Mouse (Mus musculus) liver, embryonic 14.5 days (tissue): Measurements from ENCODE around the gene Hmx3. TPM values are rescaled to one million over a fixed set of nuclear protein-coding genes. Genes with fewer than 3 reads are reported as not detected.
A peak's percentile ranks its signal among the peaks of the same experiment; 100 is the strongest.

Experiments used
- ATAC-seq: fragments of 200-750 bp; cut with Nextera tagmentation; 2 replicates; pipeline ENCODE4 v1.8.0; 2017; ENCODE audit warnings: moderate number of reproducible peaks, mild to moderate bottlenecking, moderate library complexity; ENCODE audit not compliant: insufficient read depth
- DNase-seq, 3 experiments: peaks; one replicate each; pipeline ENCODE4 v3.0.0-alpha.2; 2012 to 2013; ENCODE audit warnings: low read depth in 3 of 3, low spot score in 3 of 3
- H3K27ac ChIP-seq: fragments of 300-500 bp; sonication (generic); 2 replicates; pipeline ENCODE4 v1.5.1; 2014; ENCODE audit warnings: moderate library complexity, mild to moderate bottlenecking, control low read depth, inconsistent platforms
- H3K27me3 ChIP-seq: fragments of 300-500 bp; sonication (generic); 2 replicates; pipeline ENCODE4 v1.6.1; 2014; ENCODE audit warnings: mild to moderate bottlenecking, low read length, moderate library complexity; ENCODE audit not compliant: control insufficient read depth, insufficient read depth
- H3K36me3 ChIP-seq: fragments of 300-500 bp; sonication (generic); replicated peaks from 2 replicates; pipeline ENCODE4 v1.6.1; 2014; ENCODE audit warnings: low read depth; ENCODE audit not compliant: control insufficient read depth, insufficient read depth
- H3K4me1 ChIP-seq, 2 experiments: fragments of 200-500 bp in 1 of 2; fragments of 300-500 bp in 1 of 2; sonication (generic) in 1 of 2; replicated peaks; 2 replicates each; pipeline ENCODE4 v1.6.1; 2012 to 2014; ENCODE audit warnings: antibody characterized with exemption in 1 of 2, inconsistent platforms in 1 of 2, low read length in 1 of 2; ENCODE audit not compliant: control insufficient read depth in 2 of 2, insufficient read depth in 2 of 2
- H3K4me2 ChIP-seq: fragments of 300-500 bp; sonication (generic); 2 replicates; pipeline ENCODE4 v1.6.1; 2014; ENCODE audit warnings: low read depth, mild to moderate bottlenecking, control low read depth, moderate library complexity
- H3K4me3 ChIP-seq, 2 experiments: fragments of 200-500 bp in 1 of 2; fragments of 300-500 bp in 1 of 2; sonication (generic) in 1 of 2; 2 replicates each; pipeline ENCODE4 v1.5.1; 2012 to 2014; ENCODE audit warnings: low read depth in 2 of 2, low read length in 2 of 2, mild to moderate bottlenecking in 2 of 2, control low read depth in 1 of 2, inconsistent platforms in 1 of 2, moderate library complexity in 1 of 2; ENCODE audit not compliant: insufficient read depth in 1 of 2
- H3K9ac ChIP-seq: fragments of 300-500 bp; sonication (generic); replicated peaks from 2 replicates; pipeline ENCODE4 v1.6.1; 2014; ENCODE audit warnings: mild to moderate bottlenecking, control low read depth, moderate library complexity
- H3K9me3 ChIP-seq: fragments of 300-500 bp; sonication (generic); 2 replicates; pipeline ENCODE4 v1.6.1; 2016; ENCODE audit warnings: low read length, mixed read lengths; ENCODE audit not compliant: control insufficient read depth
- CTCF ChIP-seq: IDR thresholded peaks from 2 replicates; pipeline ENCODE4 v1.5.1; 2016; ENCODE audit warnings: antibody characterized with exemption, low read depth, control low read depth
- EP300 ChIP-seq: IDR thresholded peaks from 2 replicates; pipeline ENCODE4 v1.6.1; 2016; ENCODE audit warnings: antibody characterized with exemption, low read depth
- WGBS: fragments of 180-500 bp; shearing (Covaris S2); extraction: QIAGEN DNeasy Blood & Tissue Kit; methylation state at CpG from one replicate; pipeline ENCODE4 v1.1.7; 2014; ENCODE audit not compliant: insufficient replicate concordance; 5-methylcytosine and 5-hydroxymethylcytosine counted together
- polyA plus RNA-seq, 2 experiments: library from polyadenylated mRNA; depleted of rRNA in 1 of 2; stranded (reverse) in 1 of 2; unstranded in 1 of 2; fragments of >200 nt; fragmentation: Nextera tagmentation in 1 of 2; extraction: Ambion mirVana in 1 of 2; gene quantifications; 2 replicates each; pipeline versions ENCODE4 v1.2.1 to v1.2.3; 2012 to 2014

The Hmx3 gene
- not detected in 2 replicates for polyA plus RNA-seq (2012; rRNA removed)
- not detected in 2 replicates for polyA plus RNA-seq (2014; fragmentation: Nextera tagmentation; extraction: Ambion mirVana)

DNA sequence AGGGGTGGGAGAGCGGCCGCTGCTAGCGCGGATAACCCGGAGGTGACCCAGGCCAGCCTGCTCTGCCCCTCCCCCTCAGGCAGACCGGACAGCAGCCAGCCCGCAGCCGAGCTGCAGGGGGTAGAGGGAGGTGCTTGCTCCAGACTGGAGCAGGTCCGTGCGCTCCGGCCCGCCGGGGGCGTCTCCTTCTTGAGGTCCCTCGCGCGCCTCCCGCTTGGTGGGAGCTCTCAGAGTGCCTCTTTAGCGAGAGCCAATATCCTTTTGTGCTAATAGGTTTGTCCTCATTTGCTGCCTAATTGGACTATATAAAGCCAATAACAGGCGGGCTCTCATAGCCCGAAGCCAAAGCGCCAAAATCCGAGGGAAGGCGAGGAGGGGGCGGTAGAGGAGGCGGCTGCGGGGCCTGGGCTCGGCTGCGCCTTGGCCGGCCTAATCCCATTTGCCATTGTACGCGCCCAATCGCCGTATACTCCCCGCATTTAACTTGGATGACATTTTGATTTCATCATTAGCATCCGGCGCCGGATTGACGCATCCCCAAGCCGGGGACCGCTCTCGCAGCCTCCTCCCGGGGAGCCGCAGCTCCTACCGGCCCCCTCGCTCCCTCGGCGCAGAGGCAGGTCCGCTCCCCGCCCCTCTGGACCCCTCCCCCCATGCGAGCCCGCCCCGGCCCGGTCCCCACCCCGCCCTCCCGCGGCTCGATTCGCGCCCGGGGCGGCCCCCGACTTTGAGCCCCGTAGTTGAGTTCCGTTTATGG, at the start of gene Hmx3:
Hmx3 (plus strand) TSS at position 753 of the 757 bp plus-strand sequence.
- under 1% methylated on average over 62 of the region's 65 CpGs for WGBS
- Histone ChIP-seq H3K27ac (no peak within 1 kb of the TSS), H3K4me3 (peak within 1 kb of the TSS in 1 of 2 experiments; percentile 26; a peak in 2 of 4 replicates), H3K4me2 (peak within 1 kb of the TSS; percentile 31; the same call in 1 of the 2 replicates), H3K9ac (no peak within 1 kb of the TSS), H3K4me1 (no peaks in the 10 kb centered on the region), H3K9me3 (no peaks in the 10 kb centered on the region), H3K27me3 (peaks cover 77% of the 10 kb centered on the region), H3K36me3 (no peaks in the 10 kb centered on the region)
- DNase-seq (no peak), ATAC-seq (no peak)
- TF ChIP-seq CTCF: no peak
- no peak for TF ChIP-seq EP300

DNA sequence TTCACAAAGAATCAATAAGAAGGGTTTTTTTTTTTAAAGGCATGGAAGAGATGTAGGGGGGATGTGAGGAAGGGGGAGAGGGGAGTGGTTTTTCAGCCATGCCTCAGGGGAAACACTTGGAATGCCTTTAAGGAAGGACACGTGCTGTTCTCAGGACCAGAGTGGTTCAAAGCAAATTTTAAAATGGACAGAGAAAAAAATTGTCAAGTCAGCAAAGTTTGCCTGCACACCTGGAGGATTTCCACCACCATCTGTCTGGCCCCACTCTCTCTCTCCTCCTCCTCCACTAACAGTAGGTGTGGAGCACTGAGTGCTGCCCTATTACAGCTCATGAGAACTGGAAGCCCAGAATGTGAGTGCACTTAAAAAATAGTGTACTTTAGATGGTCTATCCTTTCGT, 38.9 kb upstream of the Hmx3 start:
- H3K4me3 ChIP-seq: no peak overlapping the region
- TF ChIP-seq EP300: no peak
- TF ChIP-seq CTCF: no peak
- H3K4me2 ChIP-seq: no peak overlapping the region
- no peaks in the 10 kb centered on the region for H3K27me3 ChIP-seq
- H3K27ac ChIP-seq: no peak overlapping the region
- no peak overlapping the region for H3K9ac ChIP-seq
- DNase-seq: no peak
- H3K36me3 ChIP-seq: no peaks in the 10 kb centered on the region
- H3K4me1 ChIP-seq: no peaks in the 10 kb centered on the region
- WGBS: 36% methylated on average over 2 of the region's 2 CpGs
- no peak for ATAC-seq
- no peaks in the 10 kb centered on the region for H3K9me3 ChIP-seq

GRCm38 (mm10) chr7:131539979-131540378, 2.7 kb upstream of the Hmx3 start:
- Histone ChIP-seq H3K36me3 (no peaks in the 10 kb centered on the region), H3K9me3 (no peaks in the 10 kb centered on the region), H3K4me3 (no peak overlapping the region), H3K9ac (no peak overlapping the region), H3K4me2 (no peak overlapping the region), H3K4me1 (no peaks in the 10 kb centered on the region), H3K27ac (no peak overlapping the region), H3K27me3 (peaks cover 54% of the 10 kb centered on the region)
- WGBS: under 1% methylated on average over 7 of the region's 7 CpGs
- ATAC-seq (no peak), DNase-seq (peak; percentile 19 to 30 (median 27))
- TF ChIP-seq CTCF (peak; percentile 78), EP300 (no peak)

DNA sequence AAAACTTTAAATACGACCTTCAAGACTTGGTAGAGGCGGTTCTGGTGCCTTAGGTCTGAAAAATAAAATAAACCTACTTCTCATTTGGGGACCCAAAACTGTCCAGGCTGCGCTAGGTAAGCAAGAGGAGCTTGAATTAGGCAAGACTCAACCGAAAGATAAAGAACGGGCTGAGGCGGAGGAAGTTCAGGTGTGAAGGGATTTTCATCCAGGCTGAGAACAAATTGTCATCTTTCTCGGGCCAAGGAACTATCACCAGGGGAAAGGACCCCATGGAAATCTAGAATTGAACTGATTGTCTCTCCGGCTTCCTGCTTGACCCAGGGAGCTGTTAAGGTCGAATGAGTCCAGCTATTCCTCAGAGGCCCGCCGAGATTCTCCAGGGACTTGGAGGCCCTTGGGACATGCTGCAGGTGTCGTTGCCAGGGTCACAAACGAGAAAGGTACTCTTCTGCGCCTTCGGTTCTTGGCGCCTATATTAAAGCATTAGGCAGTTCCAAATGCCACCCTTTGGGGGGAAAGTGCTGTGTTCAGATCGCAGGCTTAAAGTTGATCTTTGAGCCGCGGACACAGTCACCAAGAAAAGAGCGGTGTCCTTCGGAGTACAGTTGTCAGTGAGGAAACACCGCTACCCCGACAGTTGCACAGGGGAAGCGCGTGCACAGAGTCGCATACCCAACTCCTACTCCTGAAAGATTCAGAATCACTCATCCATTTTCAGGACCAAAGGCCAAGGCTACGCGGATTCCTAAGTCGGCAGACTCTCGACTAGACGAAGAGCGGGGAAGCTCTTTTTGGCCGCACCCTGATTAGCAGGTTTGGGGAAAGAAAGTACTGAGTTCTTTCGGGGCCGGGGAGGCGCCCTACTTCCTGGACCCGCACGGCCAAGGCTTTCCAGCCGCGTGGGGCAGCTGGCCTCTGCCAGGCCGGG, 1.2 kb upstream of the Hmx3 start:
- Histone ChIP-seq H3K4me2 (no peak overlapping the region), H3K27ac (no peak overlapping the region), H3K9ac (no peak overlapping the region), H3K27me3 (peaks cover 69% of the 10 kb centered on the region), H3K4me3 (no peak overlapping the region; a peak in 1 of 4 replicates), H3K9me3 (no peaks in the 10 kb centered on the region), H3K36me3 (no peaks in the 10 kb centered on the region), H3K4me1 (no peaks in the 10 kb centered on the region)
- ATAC-seq: no peak
- 3% methylated on average over 41 of the region's 41 CpGs for WGBS
- TF ChIP-seq CTCF (no peak), EP300 (no peak)
- no peak for DNase-seq
